Mouse (Mus musculus): ENCODE results near the gene Podxl. TPM values are rescaled to one million over a fixed set of nuclear protein-coding genes. Genes with fewer than 3 reads are reported as not detected.

The Podxl gene
- 42.7 TPM for polyA plus RNA-seq (2014; fragmentation: Illumina TruSeq; extraction: RNeasy Lipid Tissue Mini Kit (QIAGEN cat#74804); ENCODE audit: low read depth, low replicate concordance)

DNA sequence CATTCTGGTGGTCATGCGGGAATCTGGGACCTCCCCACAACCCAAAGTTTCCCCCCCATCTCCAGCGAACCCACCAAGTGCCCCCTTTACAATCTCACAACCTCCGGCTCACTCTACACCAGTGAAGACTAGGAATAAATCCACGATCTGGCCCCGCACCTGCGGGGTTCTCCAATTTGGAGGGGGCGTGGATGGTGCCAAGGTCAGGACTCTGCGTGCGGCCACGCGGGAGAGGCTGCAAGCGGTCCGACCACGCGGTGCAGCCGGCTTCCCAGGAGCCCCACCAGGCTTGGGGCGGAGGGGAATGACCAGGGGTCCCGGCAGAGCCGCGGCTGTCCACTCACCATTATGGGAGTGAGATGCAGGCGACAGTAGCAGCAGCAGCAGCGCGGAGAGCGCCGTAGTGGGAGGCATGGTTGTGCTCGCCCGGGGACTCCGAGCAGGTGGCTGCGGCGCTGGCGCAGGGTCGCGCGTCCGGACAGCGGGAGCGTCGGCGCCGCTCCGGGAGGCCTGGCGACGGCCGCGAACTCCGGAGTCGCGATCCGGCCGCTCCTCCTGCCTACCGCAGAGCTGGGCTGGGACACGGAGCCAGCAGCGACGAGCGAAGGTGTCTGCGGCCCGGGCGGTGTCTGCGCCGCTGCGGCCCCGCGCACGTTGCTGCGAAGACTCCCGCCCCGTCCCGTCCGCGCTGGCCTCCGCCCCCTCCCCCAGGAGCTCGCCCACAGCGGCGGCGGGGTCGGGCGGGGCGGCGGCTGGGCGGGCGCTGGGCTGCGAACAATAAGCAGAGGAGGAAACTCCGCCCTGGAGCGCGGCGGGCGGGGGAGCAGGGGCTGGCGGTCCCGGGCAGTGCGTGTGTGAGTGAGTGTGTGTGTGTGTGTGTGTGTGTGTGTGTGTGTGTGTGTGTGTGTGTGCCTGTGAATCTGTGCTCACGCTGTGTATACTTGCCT, at the start of gene Podxl:
Podxl (minus strand) TSS at position 747 of the 947 bp plus-strand sequence.

Other genes with a start within 250 kb of the Podxl start
- gene Mkln1, start 165.2 kb downstream of the Podxl start, polyA plus RNA-seq (2014; fragmentation: Illumina TruSeq; extraction: RNeasy Lipid Tissue Mini Kit (QIAGEN cat#74804); ENCODE audit: low read depth, low replicate concordance) = 691 TPM

All from adrenal gland, adult 10 weeks (tissue).